Comparison of ENCODE assay signal across 9 mouse cellular contexts in the genomic region with DNA sequence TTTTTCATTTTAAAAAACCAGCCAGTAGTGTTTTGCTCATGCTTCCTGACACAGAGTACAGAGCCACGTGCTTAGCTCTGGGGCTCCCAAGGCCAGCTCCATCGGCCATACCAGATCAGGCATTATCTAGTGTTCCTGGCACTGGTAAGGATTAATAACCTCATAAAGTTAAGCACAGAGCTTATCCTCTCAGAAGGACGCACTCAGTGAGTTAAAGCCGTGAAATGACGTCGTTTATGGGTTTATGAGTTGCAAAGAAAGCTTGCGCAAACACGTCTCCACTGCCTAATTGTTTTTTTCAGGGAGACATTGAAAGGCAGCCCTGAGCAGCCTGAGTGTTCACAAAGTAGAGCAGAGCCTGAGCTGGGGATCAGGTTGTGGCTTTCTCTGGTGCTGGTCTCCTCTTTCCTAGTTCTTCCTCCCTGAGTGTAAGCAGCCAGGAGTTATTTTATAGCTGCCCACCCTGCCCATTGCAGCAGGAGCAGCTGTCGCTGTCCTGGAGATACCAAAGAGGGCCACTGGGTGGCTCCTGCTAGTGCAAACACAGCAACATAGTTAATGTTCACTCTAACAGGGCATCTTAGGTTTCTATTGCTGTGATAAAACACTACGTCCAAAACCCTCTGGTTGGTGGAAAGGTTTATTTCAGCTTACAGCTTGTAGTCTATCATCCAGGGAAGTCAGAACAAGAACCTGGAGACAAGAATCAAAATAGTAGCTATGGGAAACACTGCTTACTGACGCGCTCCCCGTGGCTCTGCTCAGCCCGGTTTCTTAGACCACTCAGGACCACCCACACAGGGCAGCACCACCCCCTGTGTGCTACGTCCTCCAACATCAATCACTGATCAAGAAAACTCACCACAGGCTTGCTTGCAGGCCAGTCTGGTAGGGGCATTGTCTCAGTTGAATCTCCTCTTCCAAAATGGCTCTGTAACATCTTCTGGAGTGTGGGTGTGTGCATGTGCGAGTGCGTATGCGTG. TPM values are rescaled to one million over a fixed set of nuclear protein-coding genes. Genes with fewer than 3 reads are reported as not detected.
DNase-seq lines count a peak whose midpoint lies in the region; ATAC-seq and TF ChIP-seq lines count a peak whose summit lies in the region.
"Had no signal": no experiment of that assay in that cellular context is flagged by ENCODE, and none has a peak within 500 bp of the region (broad histone marks: within the 10 kb centered on the region; RNA-seq: fewer than 3 reads in every experiment).

No protein-coding gene starts in this region.

- TF ChIP-seq CTCF in left cerebral cortex, adult 2 months (IDR thresholded peaks at IDR 0.05), result peak; percentile 62
- TF ChIP-seq CTCF in bone marrow macrophage, adult 2 months (IDR thresholded peaks at IDR 0.05; ENCODE audit: low read depth, low read length), result peak; percentile 21; the same call in 1 of the 2 replicates

- intact Hi-C loops in left cerebral cortex, adult 2 months (cut with DNase I), result no loop called here

- no peaks in the 10 kb centered on the region for H3K4me1 ChIP-seq in bone marrow macrophage, adult 2 months (ENCODE audit: control insufficient read depth, insufficient read depth, low read length)
- H3K4me1 ChIP-seq in hindbrain, embryonic 11.5 days (replicated peaks; ENCODE audit: control insufficient read depth, insufficient read depth, low read length), result no peaks in the 10 kb centered on the region
- H3K4me1 ChIP-seq in heart, embryonic 10.5 days, result no peaks in the 10 kb centered on the region
- H3K4me1 ChIP-seq: midbrain, embryonic 12.5 days had no signal

- H3K4me2 ChIP-seq in hindbrain, embryonic 11.5 days (replicated peaks; ENCODE audit: low read depth, low read length), result no peak overlapping the region
- H3K4me2 ChIP-seq: midbrain, embryonic 12.5 days had no signal

- H3K9me3 ChIP-seq in hindbrain, embryonic 11.5 days (ENCODE audit: control insufficient read depth, low read length), result no peaks in the 10 kb centered on the region
- H3K9me3 ChIP-seq in heart, embryonic 10.5 days, result 0 out of 2 replicates have a peak, but pooled peaks cover 4% of the 10 kb centered on the region
- H3K9me3 ChIP-seq: midbrain, embryonic 12.5 days had no signal

- no peak for ATAC-seq in hindbrain, embryonic 11.5 days (ENCODE audit: low FRiP score)

- H3K9ac ChIP-seq in hindbrain, embryonic 11.5 days (ENCODE audit: low read depth, low read length), result no peak overlapping the region
- H3K9ac ChIP-seq: midbrain, embryonic 12.5 days had no signal

- no peak overlapping the region for H3K4me3 ChIP-seq in left cerebral cortex, adult 2 months
- H3K4me3 ChIP-seq in bone marrow macrophage, adult 2 months (ENCODE audit: insufficient read depth, low read length), result no peak overlapping the region
- H3K4me3 ChIP-seq in hindbrain, embryonic 11.5 days (ENCODE audit: low read depth, low read length), result no peak overlapping the region
- H3K4me3 ChIP-seq in heart, embryonic 10.5 days, result no peak overlapping the region
- H3K4me3 ChIP-seq: midbrain, embryonic 12.5 days had no signal

- WGBS in hindbrain, embryonic 11.5 days, result 59% methylated on average over 18 of the region's 18 CpGs
- WGBS in heart, embryonic 10.5 days, result 59% methylated on average over 18 of the region's 18 CpGs

- H3K36me3 ChIP-seq in hindbrain, embryonic 11.5 days (ENCODE audit: control insufficient read depth, insufficient read depth, low read length), result no peaks in the 10 kb centered on the region
- no peaks in the 10 kb centered on the region for H3K36me3 ChIP-seq in heart, embryonic 10.5 days
- H3K36me3 ChIP-seq: midbrain, embryonic 12.5 days had no signal

- H3K27ac ChIP-seq in left cerebral cortex, adult 2 months, result no peak overlapping the region
- no peak overlapping the region for H3K27ac ChIP-seq in bone marrow macrophage, adult 2 months (ENCODE audit: insufficient read depth, low read depth, low read length)
- H3K27ac ChIP-seq in hindbrain, embryonic 11.5 days (ENCODE audit: low read depth, low read length), result no peak overlapping the region
- H3K27ac ChIP-seq in heart, embryonic 10.5 days, result no peak overlapping the region
- H3K27ac ChIP-seq: midbrain, embryonic 12.5 days had no signal

- TF ChIP-seq POLR2A in bone marrow macrophage, adult 2 months (IDR thresholded peaks at IDR 0.05; ENCODE audit: borderline replicate concordance, low read depth, low read length), result no peak

- no peak for DNase-seq in left cerebral cortex, adult 2 months (ENCODE audit: extremely low spot score in 1 of 2, low spot score in 2 of 2)
- DNase-seq in left cerebral cortex, adult 18-20 months (ENCODE audit: low spot score in 2 of 2), result no peak
- DNase-seq in hindbrain, embryonic 11.5 days (ENCODE audit: low spot score), result peak; percentile 57
- DNase-seq in lung, postnatal 36 days, result peak; percentile 36
- DNase-seq in right cerebral cortex, postnatal 14 days, result no peak
- no peak for DNase-seq in heart, embryonic 10.5 days (ENCODE audit: low spot score)
- no peak for DNase-seq in spleen, postnatal 14 days (ENCODE audit: low spot score in 2 of 2)

- no peaks in the 10 kb centered on the region for H3K27me3 ChIP-seq in hindbrain, embryonic 11.5 days (ENCODE audit: control insufficient read depth, insufficient read depth, low read length)
- H3K27me3 ChIP-seq in heart, embryonic 10.5 days (ENCODE audit: insufficient read depth, poor library complexity, severe bottlenecking), result no peaks in the 10 kb centered on the region
- H3K27me3 ChIP-seq: midbrain, embryonic 12.5 days had no signal

RNA-seq across cellular contexts. Expression of gene Ache, which starts 9.7 kb away (rescaled TPM):
- total RNA-seq in left cerebral cortex, adult 2 months (2021), result 10 to 100 TPM; 53.8 to 62.9 TPM
- total RNA-seq in left cerebral cortex, adult 18-20 months (2021), result 10 to 100 TPM; 50.0 to 54.6 TPM
- not detected in 2 replicates for polyA plus RNA-seq in bone marrow macrophage, adult 2 months (2012; ENCODE audit: insufficient read depth, insufficient read length, missing spikeins)
- polyA plus RNA-seq in hindbrain, embryonic 11.5 days (2014; fragmentation: Nextera tagmentation; extraction: Ambion mirVana), result 6.2 and 8.1 TPM in 2 replicates
- polyA plus RNA-seq in heart, embryonic 10.5 days (2016; fragmentation: Nextera tagmentation; extraction: Ambion mirVana), result 10.7 and 24.1 TPM in 2 replicates

RNA-seq across cellular contexts. Expression of gene Ufsp1, which starts 16.8 kb away (rescaled TPM):
- 10 to 100 TPM; 11.6 to 14.4 TPM for total RNA-seq in left cerebral cortex, adult 2 months (2021)
- total RNA-seq in left cerebral cortex, adult 18-20 months (2021), result 10 to 100 TPM; 12.2 to 13.4 TPM
- 0.79 and 1.8 TPM in 2 replicates for polyA plus RNA-seq in bone marrow macrophage, adult 2 months (2012; ENCODE audit: insufficient read depth, insufficient read length, missing spikeins)
- 8.6 and 9.0 TPM in 2 replicates for polyA plus RNA-seq in hindbrain, embryonic 11.5 days (2014; fragmentation: Nextera tagmentation; extraction: Ambion mirVana)
- 11.1 and 12.3 TPM in 2 replicates for polyA plus RNA-seq in heart, embryonic 10.5 days (2016; fragmentation: Nextera tagmentation; extraction: Ambion mirVana)

RNA-seq across cellular contexts. Expression of gene Srrt, which starts 29.8 kb away (rescaled TPM):
- 100 to 1,000 TPM; 202 to 221 TPM for total RNA-seq in left cerebral cortex, adult 2 months (2021)
- total RNA-seq in left cerebral cortex, adult 18-20 months (2021), result 100 to 1,000 TPM; 185 to 191 TPM
- 172 and 177 TPM in 2 replicates for polyA plus RNA-seq in bone marrow macrophage, adult 2 months (2012; ENCODE audit: insufficient read depth, insufficient read length, missing spikeins)
- 138 and 140 TPM in 2 replicates for polyA plus RNA-seq in hindbrain, embryonic 11.5 days (2014; fragmentation: Nextera tagmentation; extraction: Ambion mirVana)
- polyA plus RNA-seq in heart, embryonic 10.5 days (2016; fragmentation: Nextera tagmentation; extraction: Ambion mirVana), result 124 and 147 TPM in 2 replicates

RNA-seq across cellular contexts. Expression of gene Trip6, which starts 36.6 kb away (rescaled TPM):
- 1 to 10 TPM; 4.5 to 6.5 TPM for total RNA-seq in left cerebral cortex, adult 2 months (2021)
- 1 to 10 TPM; 4.8 to 5.9 TPM for total RNA-seq in left cerebral cortex, adult 18-20 months (2021)
- polyA plus RNA-seq in bone marrow macrophage, adult 2 months (2012; ENCODE audit: insufficient read depth, insufficient read length, missing spikeins), result 6.7 and 7.1 TPM in 2 replicates
- 27.4 and 28.6 TPM in 2 replicates for polyA plus RNA-seq in hindbrain, embryonic 11.5 days (2014; fragmentation: Nextera tagmentation; extraction: Ambion mirVana)
- 55.6 and 62.2 TPM in 2 replicates for polyA plus RNA-seq in heart, embryonic 10.5 days (2016; fragmentation: Nextera tagmentation; extraction: Ambion mirVana)

RNA-seq across cellular contexts. Expression of gene Slc12a9, which starts 55.7 kb away (rescaled TPM):
- 10 to 100 TPM; 22.8 to 25.1 TPM for total RNA-seq in left cerebral cortex, adult 2 months (2021)
- total RNA-seq in left cerebral cortex, adult 18-20 months (2021), result 10 to 100 TPM; 20.3 to 23.9 TPM
- 43.2 and 47.0 TPM in 2 replicates for polyA plus RNA-seq in bone marrow macrophage, adult 2 months (2012; ENCODE audit: insufficient read depth, insufficient read length, missing spikeins)
- polyA plus RNA-seq in hindbrain, embryonic 11.5 days (2014; fragmentation: Nextera tagmentation; extraction: Ambion mirVana), result 7.1 and 7.5 TPM in 2 replicates
- polyA plus RNA-seq in heart, embryonic 10.5 days (2016; fragmentation: Nextera tagmentation; extraction: Ambion mirVana), result 10.6 and 12.0 TPM in 2 replicates

Comparison
In these comparisons a context has a peak if more than half of its experiments do, and no peak if none do; other contexts are left out.
1. DNase-seq: peak in hindbrain, embryonic 11.5 days (single experiment) and lung, postnatal 36 days (single experiment); none in left cerebral cortex, adult 2 months (0 of 2), left cerebral cortex, adult 18-20 months (0 of 2), right cerebral cortex, postnatal 14 days (single experiment), heart, embryonic 10.5 days (single experiment) and spleen, postnatal 14 days (0 of 2).